Mouse (Mus musculus) testis, adult 2 months (tissue): ENCODE results near the gene Atrnl1.

Experiments
- CTCF ChIP-seq: fragments of 200-500 bp; IDR thresholded peaks from 2 replicates; pipeline ENCODE4 v1.5.1; 2012; ENCODE audit warnings: low read depth, mild to moderate bottlenecking, inconsistent platforms, low read length, moderate library complexity; ENCODE audit not compliant: control insufficient read depth, insufficient read depth, insufficient replicate concordance
- POLR2A ChIP-seq: fragments of 200-500 bp; IDR thresholded peaks from 2 replicates; pipeline ENCODE4 v1.6.1; 2012; ENCODE audit warnings: low read depth, mild to moderate bottlenecking, inconsistent platforms, low read length, moderate library complexity; ENCODE audit not compliant: control insufficient read depth

- no peak for TF ChIP-seq CTCF
- no peak for TF ChIP-seq POLR2A
These were observed 317.0 kb downstream of the Atrnl1 start for GRCm38 (mm10) chr19:57927566-57928523.
